Comparison of ENCODE assay signal across 15 mouse cellular contexts in the genomic region with DNA sequence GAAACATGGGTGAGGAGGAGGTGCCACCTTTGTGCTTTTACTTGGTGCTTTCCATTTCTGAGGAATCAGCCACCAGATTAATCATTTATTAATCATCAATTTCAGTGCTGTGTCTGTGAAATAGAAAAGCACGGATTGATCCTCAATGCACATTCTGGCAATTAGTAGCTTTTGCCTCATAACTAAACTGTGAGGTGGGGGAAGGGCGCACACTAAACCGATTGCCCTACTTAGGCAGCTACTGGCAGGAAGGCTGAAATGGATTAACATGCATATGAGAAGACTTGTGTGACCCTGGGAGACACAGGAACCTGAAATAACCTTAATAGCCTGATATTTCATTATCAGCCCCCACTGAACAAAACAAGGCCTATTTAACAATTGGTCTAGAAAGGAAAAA.
DNase-seq lines count a peak whose midpoint lies in the region; ATAC-seq lines count a peak whose summit lies in the region.
"Had no signal": no experiment of that assay in that cellular context is flagged by ENCODE, and none has a peak within 500 bp of the region (broad histone marks: within the 10 kb centered on the region; RNA-seq: fewer than 3 reads in every experiment).

No protein-coding gene starts in this region.

- H3K36me3 ChIP-seq in embryonic facial prominence, embryonic 14.5 days (ENCODE audit: control insufficient read depth, insufficient read depth, low read length), result no peaks in the 10 kb centered on the region
- no peaks in the 10 kb centered on the region for H3K36me3 ChIP-seq in embryonic facial prominence, embryonic 10.5 days (replicated peaks)
- H3K36me3 ChIP-seq: liver, embryonic 13.5 days had no signal

- WGBS in embryonic facial prominence, embryonic 14.5 days, result 62% methylated on average over 3 of the region's 3 CpGs
- WGBS in embryonic facial prominence, embryonic 10.5 days, result 69% methylated on average over 3 of the region's 3 CpGs

- no peak for ATAC-seq in embryonic facial prominence, embryonic 14.5 days (ENCODE audit: low read depth)
- ATAC-seq: forebrain, embryonic 13.5 days; inflammation-experienced regulatory T-cells, adult 6 months; lung, postnatal 0 days; Patski had no signal

- H3K4me3 ChIP-seq in embryonic facial prominence, embryonic 14.5 days (ENCODE audit: low read depth, low read length), result no peak overlapping the region
- H3K4me3 ChIP-seq in embryonic facial prominence, embryonic 10.5 days, result no peak overlapping the region
- H3K4me3 ChIP-seq: forebrain, embryonic 13.5 days; liver, embryonic 13.5 days; megakaryocyte, embryonic 14.5 days had no signal

- no peak overlapping the region for H3K27ac ChIP-seq in embryonic facial prominence, embryonic 14.5 days (replicated peaks; ENCODE audit: low read depth, low read length)
- H3K27ac ChIP-seq in embryonic facial prominence, embryonic 10.5 days (replicated peaks), result no peak overlapping the region
- H3K27ac ChIP-seq: forebrain, embryonic 13.5 days; liver, embryonic 13.5 days had no signal

- no peaks in the 10 kb centered on the region for H3K27me3 ChIP-seq in embryonic facial prominence, embryonic 14.5 days (replicated peaks; ENCODE audit: control insufficient read depth, insufficient read depth, low read length)
- H3K27me3 ChIP-seq in embryonic facial prominence, embryonic 10.5 days (replicated peaks; ENCODE audit: low read depth, poor library complexity, severe bottlenecking), result no peaks in the 10 kb centered on the region
- H3K27me3 ChIP-seq: forebrain, embryonic 13.5 days; liver, embryonic 13.5 days; megakaryocyte, embryonic 14.5 days; Patski had no signal

- H3K9ac ChIP-seq in embryonic facial prominence, embryonic 14.5 days (ENCODE audit: low read depth, low read length), result no peak overlapping the region
- H3K9ac ChIP-seq: forebrain, embryonic 13.5 days; liver, embryonic 13.5 days had no signal

- H3K4me1 ChIP-seq in embryonic facial prominence, embryonic 14.5 days (ENCODE audit: control insufficient read depth, insufficient read depth, low read length), result peaks cover 5% of the 10 kb centered on the region; the same call in 1 of the 2 replicates
- H3K4me1 ChIP-seq in embryonic facial prominence, embryonic 10.5 days, result peaks cover 9% of the 10 kb centered on the region
- H3K4me1 ChIP-seq: liver, embryonic 13.5 days had no signal

- no peak overlapping the region for H3K4me2 ChIP-seq in embryonic facial prominence, embryonic 14.5 days (ENCODE audit: low read depth, low read length)
- H3K4me2 ChIP-seq: forebrain, embryonic 13.5 days; liver, embryonic 13.5 days had no signal

- no peaks in the 10 kb centered on the region for H3K9me3 ChIP-seq in embryonic facial prominence, embryonic 14.5 days (ENCODE audit: control insufficient read depth, low read length)
- H3K9me3 ChIP-seq in embryonic facial prominence, embryonic 10.5 days, result no peaks in the 10 kb centered on the region
- H3K9me3 ChIP-seq: forebrain, embryonic 13.5 days; liver, embryonic 13.5 days; megakaryocyte, embryonic 14.5 days had no signal

- DNase-seq in embryonic facial prominence, embryonic 14.5 days (ENCODE audit: low spot score), result peak; percentile 23
- DNase-seq in embryonic facial prominence, embryonic 10.5 days (ENCODE audit: low spot score), result no peak
- DNase-seq in kidney, adult 9 months, result peak; percentile 21
- DNase-seq in kidney, postnatal 14 days, result no peak
- peak; percentile 21 for DNase-seq in right cerebral cortex, postnatal 14 days
- no peak for DNase-seq in right cerebral cortex, adult 18-20 months
- peak; percentile 67 for DNase-seq in retina, embryonic 14.5 days (ENCODE audit: low spot score)
- DNase-seq in heart, adult 8-10 months (ENCODE audit: low spot score), result no peak
- DNase-seq: heart, postnatal 14 days; liver, embryonic 13.5 days had no signal

Comparison
In these comparisons a context has a peak if more than half of its experiments do, and no peak if none do; other contexts are left out.
1. DNase-seq: peak in embryonic facial prominence, embryonic 14.5 days (single experiment), kidney, adult 9 months (single experiment), right cerebral cortex, postnatal 14 days (single experiment) and retina, embryonic 14.5 days (single experiment); none in embryonic facial prominence, embryonic 10.5 days (single experiment), kidney, postnatal 14 days (single experiment), right cerebral cortex, adult 18-20 months (single experiment) and heart, adult 8-10 months (single experiment).